Mouse (Mus musculus) brain, embryonic 14.5 days (tissue): ENCODE results near the gene Lacc1.

Experiments
- CTCF ChIP-seq: fragments of 200-500 bp; IDR thresholded peaks from 2 replicates; pipeline ENCODE4 v1.5.1; 2012; ENCODE audit warnings: inconsistent platforms, mild to moderate bottlenecking, moderate library complexity, borderline replicate concordance; ENCODE audit not compliant: insufficient read depth, insufficient read length; ENCODE audit errors: extremely low read depth
- POLR2A ChIP-seq: fragments of 200-500 bp; IDR thresholded peaks from 2 replicates; pipeline ENCODE4 v1.6.1; 2012; ENCODE audit warnings: mild to moderate bottlenecking, inconsistent platforms, borderline replicate concordance; ENCODE audit not compliant: poor library complexity, insufficient read depth, insufficient read length, severe bottlenecking; ENCODE audit errors: extremely low read depth

- TF ChIP-seq CTCF (no peak), POLR2A (no peak)
Observed at GRCm38 (mm10) chr14:77034175-77034915, 2.4 kb downstream of the Lacc1 start.
